Mouse (Mus musculus) kidney, embryonic 15.5 days (tissue): Measurements from ENCODE around the gene Dok1. TPM values are rescaled to one million over a fixed set of nuclear protein-coding genes. Genes with fewer than 3 reads are reported as not detected.

Source experiments
- ATAC-seq: fragments of 200-750 bp; cut with Nextera tagmentation; replicated peaks from 2 replicates; pipeline ENCODE4 v1.8.0; 2017; ENCODE audit warnings: moderate TSS enrichment; ENCODE audit not compliant: low FRiP score
- H3K27ac ChIP-seq: fragments of 300-500 bp; sonication (generic); 2 replicates; pipeline ENCODE4 v1.5.1; 2015; ENCODE audit warnings: mild to moderate bottlenecking, inconsistent platforms
- H3K27me3 ChIP-seq: fragments of 300-500 bp; sonication (generic); 2 replicates; pipeline ENCODE4 v1.6.1; 2015; ENCODE audit warnings: inconsistent platforms
- H3K36me3 ChIP-seq: fragments of 300-500 bp; sonication (generic); 2 replicates; pipeline ENCODE4 v1.6.1; 2015; ENCODE audit warnings: inconsistent platforms
- H3K4me1 ChIP-seq: fragments of 300-500 bp; sonication (generic); 2 replicates; pipeline ENCODE4 v1.6.1; 2015; ENCODE audit warnings: inconsistent platforms
- H3K4me2 ChIP-seq: fragments of 300-500 bp; sonication (generic); 2 replicates; pipeline ENCODE4 v1.6.1; 2015; ENCODE audit warnings: moderate library complexity, mild to moderate bottlenecking, inconsistent platforms
- H3K4me3 ChIP-seq: fragments of 300-500 bp; sonication (generic); replicated peaks from 2 replicates; pipeline ENCODE4 v1.5.1; 2015; ENCODE audit warnings: mild to moderate bottlenecking, inconsistent platforms
- H3K9ac ChIP-seq: fragments of 300-500 bp; sonication (generic); 2 replicates; pipeline ENCODE4 v1.6.1; 2015; ENCODE audit warnings: mild to moderate bottlenecking, inconsistent platforms
- H3K9me3 ChIP-seq: fragments of 300-500 bp; sonication (generic); replicated peaks from 2 replicates; pipeline ENCODE4 v1.6.1; 2016; ENCODE audit warnings: inconsistent platforms
- WGBS: fragments of 180-500 bp; shearing (Covaris S2); methylation state at CpG from one replicate; pipeline ENCODE4 v1.1.7; 2015; ENCODE audit warnings: mixed read lengths; 5-methylcytosine and 5-hydroxymethylcytosine counted together
- polyA plus RNA-seq: library from polyadenylated mRNA; unstranded; fragments of >200 nt; fragmentation: Nextera tagmentation; extraction: Ambion mirVana; gene quantifications from 2 replicates; pipeline ENCODE4 v1.2.1, GENCODE M21; 2015

Dok1 gene
- polyA plus RNA-seq, 1 experiment from 2014 or later: 13.7 TPM

DNA sequence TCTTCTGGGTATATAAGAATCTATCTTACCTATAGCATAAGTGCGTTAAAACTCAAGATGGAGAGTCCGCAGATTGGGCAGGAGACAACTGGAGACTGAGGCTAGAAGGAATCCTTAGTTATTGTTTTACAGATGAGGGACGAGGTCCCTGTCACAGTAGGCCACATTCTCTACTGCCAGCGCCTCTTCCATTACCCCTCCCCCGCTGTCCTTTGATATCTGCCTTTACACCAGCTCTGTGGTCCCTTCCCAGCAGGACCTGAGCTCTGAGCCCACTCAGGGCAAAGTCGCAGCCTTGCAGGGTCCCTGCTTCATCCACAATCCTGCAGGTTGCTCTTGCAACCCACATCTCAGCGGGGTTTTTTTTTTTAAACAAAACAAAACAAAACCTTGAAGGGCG lies 35.0 kb upstream of the Dok1 start:
- ATAC-seq: no peak
- WGBS: 11% methylated on average over 8 of the region's 8 CpGs
- Histone ChIP-seq H3K27ac (no peak overlapping the region), H3K36me3 (no peaks in the 10 kb centered on the region), H3K4me3 (peak overlapping the region; percentile 41), H3K27me3 (peaks cover 100% of the 10 kb centered on the region), H3K4me2 (peak overlapping the region; percentile 62), H3K9ac (no peak overlapping the region), H3K4me1 (peaks cover 33% of the 10 kb centered on the region), H3K9me3 (no peaks in the 10 kb centered on the region)

DNA sequence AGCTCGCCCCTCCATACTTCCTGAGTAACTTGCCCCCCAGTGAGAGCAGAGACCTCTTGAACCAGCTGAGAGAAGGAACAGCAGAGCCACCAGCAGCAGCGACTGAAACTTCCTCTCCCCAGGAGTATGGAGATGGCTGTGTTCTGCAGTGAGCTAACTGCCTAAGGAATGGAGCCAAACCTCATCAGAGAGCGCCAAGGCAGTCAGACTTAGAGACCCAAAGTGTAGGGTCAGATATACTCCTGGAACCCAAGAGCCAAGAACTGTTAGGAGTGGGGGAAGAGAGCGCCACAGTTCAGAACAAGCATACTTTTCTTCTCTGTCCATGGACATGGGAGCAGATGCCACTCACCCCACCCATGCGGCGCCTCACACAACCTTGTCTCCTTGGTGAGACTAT lies 33.2 kb upstream of the Dok1 start:
- H3K36me3 ChIP-seq: no peaks in the 10 kb centered on the region
- H3K27me3 ChIP-seq: peaks cover 100% of the 10 kb centered on the region
- H3K9me3 ChIP-seq: no peaks in the 10 kb centered on the region
- no peak overlapping the region for H3K9ac ChIP-seq
- H3K4me3 ChIP-seq: no peak overlapping the region
- no peak overlapping the region for H3K4me2 ChIP-seq
- ATAC-seq: no peak
- H3K27ac ChIP-seq: no peak overlapping the region
- H3K4me1 ChIP-seq: peaks cover 32% of the 10 kb centered on the region
- WGBS: 30% methylated on average over 6 of the region's 6 CpGs

DNA sequence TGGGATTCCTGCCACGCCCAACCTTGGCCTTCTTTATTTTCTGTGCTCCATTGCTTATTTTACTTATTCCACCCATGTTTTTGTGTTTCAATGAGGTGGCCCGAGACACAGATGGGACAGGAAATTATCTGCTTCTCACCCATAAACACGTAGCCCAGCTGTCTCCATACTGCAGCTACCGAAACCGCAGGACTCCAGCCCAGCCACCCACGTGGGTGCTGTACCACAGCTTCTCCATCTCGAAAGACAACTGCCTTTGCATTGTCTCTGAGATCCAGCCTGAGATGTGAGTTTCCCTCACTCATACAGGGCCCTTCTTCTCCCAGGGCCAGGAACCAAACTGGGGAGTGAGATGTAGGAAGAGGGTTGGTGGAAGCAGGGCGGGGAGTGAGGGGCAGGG lies 32.7 kb upstream of the Dok1 start:
- Histone ChIP-seq H3K27ac (no peak overlapping the region), H3K9me3 (no peaks in the 10 kb centered on the region), H3K9ac (no peak overlapping the region), H3K4me2 (no peak overlapping the region), H3K36me3 (no peaks in the 10 kb centered on the region), H3K4me1 (peaks cover 28% of the 10 kb centered on the region), H3K27me3 (peaks cover 100% of the 10 kb centered on the region), H3K4me3 (no peak overlapping the region)
- ATAC-seq: no peak
- WGBS: 50% methylated on average over 8 of the region's 8 CpGs

DNA sequence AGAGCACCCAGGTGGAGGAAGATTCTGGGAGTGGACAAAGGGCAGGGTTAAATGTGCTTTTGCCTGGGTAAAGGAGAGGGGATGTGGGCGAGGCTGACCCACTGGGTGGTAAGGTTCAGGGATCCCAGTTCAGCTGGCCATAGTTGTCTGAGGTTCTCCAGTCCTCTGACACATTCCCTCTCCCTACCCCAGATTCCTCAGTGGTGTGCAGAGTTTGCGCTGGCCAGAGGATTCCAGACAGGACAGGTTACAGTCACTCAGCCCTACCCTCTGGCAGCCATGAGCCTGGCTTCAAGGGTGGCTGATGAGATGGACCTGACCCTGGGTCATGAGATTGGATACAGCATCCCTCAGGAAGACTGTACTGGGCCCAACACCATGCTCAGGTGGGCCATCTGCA lies 25.5 kb upstream of the Dok1 start:
- WGBS: 88% methylated on average over 2 of the region's 2 CpGs
- H3K36me3 ChIP-seq: peaks cover 23% of the 10 kb centered on the region
- peak overlapping the region; percentile 14 for H3K4me2 ChIP-seq
- no peak overlapping the region for H3K4me3 ChIP-seq
- no peak overlapping the region for H3K9ac ChIP-seq
- H3K4me1 ChIP-seq: peaks cover 21% of the 10 kb centered on the region
- H3K9me3 ChIP-seq: no peaks in the 10 kb centered on the region
- H3K27ac ChIP-seq: no peak overlapping the region
- H3K27me3 ChIP-seq: peaks cover 32% of the 10 kb centered on the region
- no peak for ATAC-seq

DNA sequence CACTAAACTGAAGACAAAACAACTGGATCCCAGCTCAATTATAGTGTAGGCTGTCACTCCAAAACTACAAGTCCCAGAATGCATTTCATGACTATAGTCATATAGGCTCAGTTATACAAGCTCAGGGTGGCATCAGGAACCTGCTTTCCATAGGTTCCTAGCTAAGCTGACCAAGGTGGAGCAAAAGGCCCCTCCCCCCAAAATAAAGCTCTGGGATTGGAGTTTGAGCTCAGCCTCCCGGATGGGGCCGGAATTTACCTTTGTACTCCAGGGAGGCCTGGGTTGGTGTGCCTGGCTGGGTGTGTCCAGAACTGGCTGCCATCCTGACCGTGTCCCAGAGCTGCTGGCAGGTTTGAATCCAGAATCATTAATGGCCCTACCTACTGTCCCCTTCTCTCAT lies 24.5 kb upstream of the Dok1 start, which contains the start of gene Dqx1:
TSS of gene Dqx1 (plus strand) at position 55 of the 400 bp plus-strand sequence.
- Histone ChIP-seq H3K4me2 (peak within 1 kb of the TSS; percentile 14), H3K36me3 (peaks cover 23% of the 10 kb centered on the region), H3K9ac (no peak within 1 kb of the TSS), H3K27me3 (peaks cover 22% of the 10 kb centered on the region), H3K27ac (no peak within 1 kb of the TSS; the same call in 1 of the 2 replicates), H3K4me3 (peak within 1 kb of the TSS; percentile 16; the same call in 1 of the 2 replicates), H3K9me3 (no peaks in the 10 kb centered on the region), H3K4me1 (peaks cover 30% of the 10 kb centered on the region)
- no peak for ATAC-seq
- 40% methylated on average over 3 of the region's 3 CpGs for WGBS

DNA sequence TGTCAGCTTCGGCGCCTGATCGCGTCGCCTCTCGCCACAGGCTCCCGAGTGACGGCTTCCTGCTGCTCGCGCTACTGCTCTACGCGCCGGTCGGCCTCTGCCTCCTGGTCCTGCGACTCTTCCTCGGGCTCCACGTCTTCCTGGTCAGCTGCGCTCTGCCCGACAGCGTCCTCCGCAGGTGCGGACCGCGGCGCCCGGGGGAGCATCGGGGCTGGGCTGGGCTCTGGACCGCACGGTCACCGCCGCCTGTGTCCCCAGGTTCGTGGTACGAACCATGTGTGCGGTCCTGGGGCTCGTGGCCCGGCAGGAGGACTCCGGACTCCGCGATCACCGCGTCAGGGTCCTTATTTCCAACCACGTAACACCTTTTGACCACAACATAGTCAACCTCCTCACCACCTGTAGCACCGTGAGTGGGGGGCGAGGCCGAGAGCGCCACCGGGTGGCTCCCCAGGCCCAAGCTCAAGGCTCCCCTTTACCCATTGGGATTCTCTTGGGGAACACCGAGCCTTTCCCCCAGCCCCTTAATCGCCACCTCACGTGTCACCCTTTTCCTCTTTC lies 21.7 kb upstream of the Dok1 start, which contains the start of gene Htra2:
TSS of gene Htra2 (minus strand) at position 403 of the 561 bp plus-strand sequence.
- ATAC-seq: peak; percentile 38
- WGBS: 0% methylated on average over 50 of the region's 50 CpGs
- H3K9me3 ChIP-seq: no peaks in the 10 kb centered on the region
- peaks cover 42% of the 10 kb centered on the region for H3K36me3 ChIP-seq
- H3K27ac ChIP-seq: peak within 1 kb of the TSS; percentile 92
- H3K4me3 ChIP-seq: peak within 1 kb of the TSS; percentile 99
- peaks cover 28% of the 10 kb centered on the region for H3K4me1 ChIP-seq
- peak within 1 kb of the TSS; percentile 94 for H3K9ac ChIP-seq
- H3K4me2 ChIP-seq: peak within 1 kb of the TSS; percentile 93
- no peaks in the 10 kb centered on the region for H3K27me3 ChIP-seq

DNA sequence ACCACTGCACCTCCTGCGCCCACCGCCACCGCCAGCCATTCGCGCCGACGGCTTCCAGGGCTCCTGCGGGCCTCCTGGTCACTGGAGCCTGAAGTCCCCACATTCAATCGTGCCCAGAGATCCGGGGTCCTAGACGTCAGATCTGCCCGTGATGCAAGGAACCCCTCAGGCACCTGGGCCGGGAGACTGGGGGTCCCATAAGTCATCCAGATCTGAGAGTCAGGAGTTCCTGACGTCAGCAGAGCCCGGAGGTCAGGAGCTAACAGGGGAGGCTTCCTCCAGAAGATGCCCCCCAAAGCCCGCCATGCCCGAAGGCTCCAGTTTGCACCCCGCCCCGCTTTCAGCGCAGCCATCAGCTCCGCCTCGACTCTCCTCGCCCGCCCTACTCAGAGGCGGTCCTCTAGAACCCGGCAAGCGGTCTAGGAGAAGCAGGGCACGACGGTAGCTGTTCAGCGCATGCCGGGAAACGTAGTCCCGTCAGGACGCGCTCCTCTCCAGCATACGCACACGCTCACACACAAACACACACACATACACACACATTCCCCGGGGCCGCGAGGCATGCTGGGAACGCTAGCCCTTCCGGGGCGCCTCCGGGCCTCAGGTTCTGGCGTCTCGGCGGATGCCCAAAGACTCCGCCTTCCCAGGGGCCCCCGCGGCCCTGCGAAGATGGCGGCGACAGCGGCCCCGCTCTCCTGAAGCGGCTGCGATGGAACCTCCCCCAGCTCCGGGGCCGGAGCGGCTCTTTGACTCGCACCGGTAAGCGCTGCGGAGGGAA lies 21.0 kb upstream of the Dok1 start, which contains the start of gene Aup1:
TSS of gene Aup1 (plus strand) at position 448 of the 778 bp plus-strand sequence.
- H3K27ac ChIP-seq: peak within 1 kb of the TSS; percentile 92
- H3K9me3 ChIP-seq: no peaks in the 10 kb centered on the region
- H3K36me3 ChIP-seq: peaks cover 44% of the 10 kb centered on the region
- H3K4me1 ChIP-seq: peaks cover 28% of the 10 kb centered on the region
- peak within 1 kb of the TSS; percentile 93 for H3K4me2 ChIP-seq
- WGBS: under 1% methylated on average over 59 of the region's 64 CpGs
- ATAC-seq: peak; percentile 97
- no peaks in the 10 kb centered on the region for H3K27me3 ChIP-seq
- peak within 1 kb of the TSS; percentile 99 for H3K4me3 ChIP-seq
- peak within 1 kb of the TSS; percentile 94 for H3K9ac ChIP-seq

DNA sequence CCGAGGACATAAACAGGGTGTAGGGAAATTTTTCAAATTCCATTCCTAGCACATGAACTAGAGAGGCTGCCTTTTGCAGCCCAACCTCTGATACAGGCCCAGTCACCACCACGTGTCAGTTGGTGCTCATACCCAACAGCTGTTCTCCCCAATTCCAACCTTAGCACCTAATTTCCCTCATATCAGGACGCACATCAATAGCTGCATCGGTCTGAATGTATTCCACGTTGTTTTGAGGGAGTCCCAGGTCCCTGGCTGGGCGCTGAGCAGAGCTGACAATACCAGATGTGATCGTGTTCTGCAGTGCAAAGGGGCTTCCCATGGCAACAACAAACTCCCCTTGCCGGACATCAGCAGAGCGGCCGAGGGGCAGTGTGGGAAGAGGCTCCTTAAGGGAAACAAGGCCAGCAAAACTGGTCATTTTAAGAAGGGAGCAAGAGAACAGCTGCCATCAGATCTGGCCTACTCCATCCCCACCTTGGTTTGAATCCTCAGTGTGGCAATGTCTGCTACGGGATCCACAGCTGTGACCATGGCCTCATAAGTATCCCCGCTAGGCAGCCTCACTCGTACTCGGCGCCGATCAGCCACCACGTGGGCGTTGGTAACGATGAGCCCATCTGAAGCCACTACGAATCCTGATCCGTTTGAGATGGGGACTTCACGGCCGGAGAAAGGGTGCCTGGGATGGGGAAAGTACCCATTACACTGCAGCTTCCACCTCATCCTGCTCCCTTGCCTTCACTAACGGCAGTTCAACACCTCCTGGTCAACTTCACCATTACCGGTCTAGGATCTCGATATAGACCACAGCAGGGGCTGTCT lies 20.1 kb upstream of the Dok1 start:
- WGBS: 2% methylated on average over 26 of the region's 26 CpGs
- H3K9ac ChIP-seq: peak overlapping the region; percentile 94
- H3K27ac ChIP-seq: peak overlapping the region; percentile 92
- H3K4me1 ChIP-seq: peaks cover 28% of the 10 kb centered on the region
- no peaks in the 10 kb centered on the region for H3K27me3 ChIP-seq
- H3K36me3 ChIP-seq: peaks cover 44% of the 10 kb centered on the region
- ATAC-seq: peak; percentile 2; the same call in 1 of the 2 replicates
- H3K9me3 ChIP-seq: no peaks in the 10 kb centered on the region
- H3K4me2 ChIP-seq: peak overlapping the region; percentile 93
- H3K4me3 ChIP-seq: peak overlapping the region; percentile 99

DNA sequence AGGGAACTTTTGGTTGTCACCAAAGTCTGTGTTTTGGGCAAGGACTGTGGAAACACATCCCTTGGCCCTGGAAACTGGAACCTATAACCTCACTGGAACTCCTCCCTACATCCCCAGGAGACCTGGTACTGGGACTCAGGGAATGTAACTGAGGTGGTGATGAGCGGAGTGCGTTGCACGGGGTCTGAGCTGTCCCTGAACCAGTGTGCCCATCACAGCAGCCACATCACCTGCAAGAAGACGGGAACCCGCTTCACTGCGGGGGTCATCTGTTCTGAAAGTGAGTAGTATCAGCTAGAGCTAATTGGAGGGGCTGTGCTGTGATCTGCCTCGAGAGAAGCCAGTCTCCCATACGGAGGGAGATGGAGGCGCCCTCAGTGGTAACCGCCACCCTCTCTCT lies 16.1 kb upstream of the Dok1 start:
- no peaks in the 10 kb centered on the region for H3K9me3 ChIP-seq
- no peak overlapping the region for H3K27ac ChIP-seq
- H3K27me3 ChIP-seq: no peaks in the 10 kb centered on the region
- no peak overlapping the region for H3K9ac ChIP-seq
- WGBS: 67% methylated on average over 10 of the region's 10 CpGs
- H3K4me2 ChIP-seq: no peak overlapping the region
- H3K36me3 ChIP-seq: peaks cover 21% of the 10 kb centered on the region
- peaks cover 15% of the 10 kb centered on the region for H3K4me1 ChIP-seq
- no peak overlapping the region for H3K4me3 ChIP-seq
- no peak for ATAC-seq

DNA sequence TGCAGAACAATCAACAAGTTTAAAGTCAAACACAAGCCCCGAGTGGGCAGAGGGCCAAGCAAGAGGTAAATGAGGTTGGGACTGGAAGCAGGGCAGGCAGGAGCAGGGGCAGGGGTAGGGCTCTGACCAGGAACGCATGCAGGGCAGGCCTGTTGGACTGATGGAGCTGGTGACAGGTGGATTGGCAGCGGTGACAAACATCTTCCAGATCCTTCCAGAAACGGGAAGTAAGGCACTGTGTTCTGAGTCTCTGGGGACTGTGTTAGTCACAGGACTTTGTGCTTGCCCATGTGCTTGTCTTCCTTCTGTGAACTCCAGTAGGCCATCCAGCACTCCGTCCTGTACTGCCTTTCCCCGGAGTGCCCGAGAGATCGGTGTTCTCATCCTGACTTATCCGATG lies 11.5 kb upstream of the Dok1 start:
- 76% methylated on average over 9 of the region's 9 CpGs for WGBS
- Histone ChIP-seq H3K9me3 (no peaks in the 10 kb centered on the region), H3K4me3 (no peak overlapping the region), H3K4me2 (no peak overlapping the region), H3K27ac (no peak overlapping the region), H3K9ac (no peak overlapping the region), H3K27me3 (no peaks in the 10 kb centered on the region), H3K36me3 (no peaks in the 10 kb centered on the region), H3K4me1 (no peaks in the 10 kb centered on the region)
- ATAC-seq: no peak

DNA sequence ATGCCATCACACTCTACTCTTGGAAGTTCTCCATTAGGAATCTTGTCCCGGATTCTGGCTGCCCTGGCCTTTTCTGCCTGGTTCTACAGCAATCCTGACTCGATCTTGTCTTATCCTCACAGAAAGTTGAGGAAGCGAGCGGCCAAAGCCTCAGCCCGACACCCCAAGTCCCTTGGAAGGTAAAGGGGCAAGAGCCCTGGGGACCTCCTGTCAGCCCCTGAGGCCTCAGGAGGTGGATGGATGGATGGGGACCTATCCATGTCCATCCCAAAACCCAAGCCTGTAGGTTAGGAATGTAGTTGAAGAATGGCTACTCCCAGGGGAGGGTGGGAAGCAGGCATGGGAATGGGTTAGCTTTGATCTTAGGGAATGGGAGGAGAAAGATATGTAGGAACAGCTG lies 10.7 kb upstream of the Dok1 start:
- H3K9me3 ChIP-seq: no peaks in the 10 kb centered on the region
- no peaks in the 10 kb centered on the region for H3K4me1 ChIP-seq
- no peak overlapping the region for H3K9ac ChIP-seq
- H3K27ac ChIP-seq: no peak overlapping the region
- no peak for ATAC-seq
- H3K4me2 ChIP-seq: no peak overlapping the region
- H3K4me3 ChIP-seq: no peak overlapping the region
- H3K27me3 ChIP-seq: no peaks in the 10 kb centered on the region
- WGBS: 91% methylated on average over 5 of the region's 5 CpGs
- H3K36me3 ChIP-seq: no peaks in the 10 kb centered on the region

DNA sequence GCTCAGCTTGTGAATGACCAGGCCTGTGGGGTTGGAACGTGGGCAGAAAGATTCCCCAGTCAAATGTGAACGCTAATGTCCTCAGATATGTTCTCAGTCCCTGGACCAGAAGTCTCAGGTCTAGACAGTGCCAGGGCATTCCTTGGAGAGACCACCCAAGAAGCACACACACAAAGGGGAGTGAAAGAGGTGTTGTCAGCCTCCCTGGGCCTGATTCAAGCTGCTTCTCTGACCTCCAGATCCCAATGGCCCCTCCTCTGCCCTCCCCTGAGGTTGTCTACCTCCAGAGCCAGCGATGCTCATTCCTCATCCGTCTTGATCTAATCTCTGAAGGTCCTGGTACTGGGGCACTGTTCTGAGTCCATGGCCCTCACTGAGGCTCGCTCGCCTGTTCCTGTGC lies 10.3 kb upstream of the Dok1 start:
- Histone ChIP-seq H3K4me2 (no peak overlapping the region), H3K27me3 (no peaks in the 10 kb centered on the region), H3K4me3 (no peak overlapping the region), H3K4me1 (peaks cover 4% of the 10 kb centered on the region), H3K9me3 (no peaks in the 10 kb centered on the region), H3K27ac (no peak overlapping the region), H3K36me3 (no peaks in the 10 kb centered on the region), H3K9ac (no peak overlapping the region)
- 64% methylated on average over 6 of the region's 6 CpGs for WGBS
- ATAC-seq: no peak
